Mouse (Mus musculus) ES-Bruce4 (cell line): ENCODE results near the gene Por.

Experiments
- CTCF ChIP-seq: IDR thresholded peaks from one replicate; pipeline ENCODE4 v1.8.1; 2011; ENCODE audit warnings: low read depth, low read length
- POLR2A ChIP-seq: IDR thresholded peaks from one replicate; pipeline ENCODE4 v1.8.1; 2011; ENCODE audit warnings: low read length; ENCODE audit not compliant: insufficient read depth

GRCm38 (mm10) chr5:135693281-135693853, 23.5 kb downstream of the Por start:
- no peak for TF ChIP-seq CTCF
- TF ChIP-seq POLR2A, result no peak
